Mouse (Mus musculus) liver, embryonic 12.5 days (tissue): ENCODE results near the gene Phactr3. TPM values are rescaled to one million over a fixed set of nuclear protein-coding genes. Genes with fewer than 3 reads are reported as not detected.

Experiments
- polyA plus RNA-seq: library from polyadenylated mRNA; unstranded; fragments of >200 nt; fragmentation: Nextera tagmentation; extraction: Ambion mirVana; gene quantifications from 2 replicates; pipeline ENCODE4 v1.2.1, GENCODE M21; 2016

The Phactr3 gene
- polyA plus RNA-seq, 1 experiment from 2014 or later: 0.18 TPM

Other genes starting within 250 kb of the Phactr3 start
- gene Gm14327, start 221.9 kb upstream of the Phactr3 start, polyA plus RNA-seq: 1.6 and 1.8 TPM in 2 replicates
- gene Zfp972, start 193.4 kb upstream of the Phactr3 start, polyA plus RNA-seq: 0.35 and 0.41 TPM in 2 replicates
- 5.6 and 6.4 TPM in 2 replicates for gene Gm14326, start 161.7 kb upstream of the Phactr3 start, polyA plus RNA-seq
- gene Zfp971, start 95.7 kb upstream of the Phactr3 start, polyA plus RNA-seq: 5.4 and 6.0 TPM in 2 replicates
- gene Zfp931, start 40.5 kb upstream of the Phactr3 start, polyA plus RNA-seq: 4.7 and 6.1 TPM in 2 replicates